Mouse (Mus musculus) cerebellum, adult 11 months (tissue): ENCODE results near the gene Csnk2a1.

Source experiments
- DNase-seq: peaks from one replicate; pipeline ENCODE4 v3.0.0; 2022

Gene Csnk2a1

DNA sequence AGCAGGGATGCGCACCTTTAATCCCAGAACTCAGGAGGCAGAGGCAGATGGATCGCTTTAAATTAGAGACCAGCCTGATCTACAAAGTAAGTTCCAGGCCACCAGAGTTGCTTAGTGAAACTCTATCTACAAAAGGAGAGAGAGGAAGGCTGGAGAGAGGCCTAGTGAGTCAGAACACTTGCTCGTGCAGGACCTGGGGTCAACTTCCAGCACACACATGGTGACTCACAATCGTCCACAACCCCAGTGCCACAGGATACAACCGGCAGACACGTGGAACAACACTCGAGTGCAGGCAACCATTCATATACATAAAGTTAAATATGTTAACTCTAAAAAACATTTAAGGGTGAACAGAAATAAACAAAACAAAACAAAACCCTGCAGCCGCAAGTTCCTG is 100.0 kb downstream of the Csnk2a1 start:
- no peak for DNase-seq

DNA sequence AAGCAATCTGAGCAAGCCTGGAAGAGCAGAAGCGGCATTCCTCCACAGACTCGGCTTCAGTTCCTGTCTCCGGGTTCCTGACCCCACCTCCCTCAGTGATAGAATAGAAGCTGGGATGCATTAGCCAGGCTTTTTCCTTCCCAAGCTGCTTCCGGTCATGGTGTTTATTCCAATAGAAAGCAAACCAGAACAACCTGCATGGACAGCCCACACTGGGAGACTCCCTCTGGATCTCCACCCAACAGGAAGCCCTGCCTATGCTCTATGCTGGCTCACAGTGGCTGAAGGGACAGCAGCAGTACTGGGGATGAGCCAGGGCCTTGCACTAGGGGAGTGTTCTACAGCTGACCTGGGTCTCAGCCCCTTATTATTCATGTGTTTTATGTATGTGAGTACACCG is 101.3 kb downstream of the Csnk2a1 start:
- no peak for DNase-seq

- DNase-seq: no peak
These were observed 104.3 kb downstream of the Csnk2a1 start for GRCm38 (mm10) chr2:152330858-152331423.
